Mouse (Mus musculus) embryonic facial prominence, embryonic 13.5 days (tissue): ENCODE measurements at regions not wholly inside any gene's neighbourhood (a gene's known extent, or its start where the extent isn't known, plus 50 kb on each side); places are given as distances from the start of the nearest gene placed in this dataset.

Source experiments
- ATAC-seq: fragments of 200-750 bp; cut with Nextera tagmentation; 2 replicates; pipeline ENCODE4 v1.8.0; 2017; ENCODE audit warnings: low read depth; ENCODE audit not compliant: insufficient number of reproducible peaks, insufficient read depth, low FRiP score, low TSS enrichment
- H3K27ac ChIP-seq: fragments of 300-500 bp; sonication (generic); 2 replicates; pipeline ENCODE4 v1.5.1; 2015; ENCODE audit warnings: moderate library complexity, mild to moderate bottlenecking, inconsistent platforms
- H3K27me3 ChIP-seq: fragments of 300-500 bp; sonication (generic); 2 replicates; pipeline ENCODE4 v1.6.1; 2015; ENCODE audit warnings: mild to moderate bottlenecking, inconsistent platforms
- H3K36me3 ChIP-seq: fragments of 300-500 bp; sonication (generic); 2 replicates; pipeline ENCODE4 v1.6.1; 2015; ENCODE audit warnings: mild to moderate bottlenecking, inconsistent platforms
- H3K4me1 ChIP-seq: fragments of 300-500 bp; sonication (generic); 2 replicates; pipeline ENCODE4 v1.6.1; 2015; ENCODE audit warnings: inconsistent platforms
- H3K4me2 ChIP-seq: fragments of 300-500 bp; sonication (generic); 2 replicates; pipeline ENCODE4 v1.6.1; 2015; ENCODE audit warnings: moderate library complexity, mild to moderate bottlenecking, inconsistent platforms
- H3K4me3 ChIP-seq: fragments of 300-500 bp; sonication (generic); 2 replicates; pipeline ENCODE4 v1.5.1; 2015; ENCODE audit warnings: mild to moderate bottlenecking, inconsistent platforms
- H3K9ac ChIP-seq: fragments of 300-500 bp; sonication (generic); 2 replicates; pipeline ENCODE4 v1.6.1; 2015; ENCODE audit warnings: mild to moderate bottlenecking, inconsistent platforms
- H3K9me3 ChIP-seq: fragments of 300-500 bp; sonication (generic); 2 replicates; pipeline ENCODE4 v1.6.1; 2016; ENCODE audit warnings: inconsistent platforms
- WGBS: fragments of 180-500 bp; shearing (Covaris S2); methylation state at CpG from one replicate; pipeline ENCODE4 v1.1.7; 2015; ENCODE audit warnings: mixed read lengths; 5-methylcytosine and 5-hydroxymethylcytosine counted together

GRCm38 (mm10) chr12:107539683-107540082 is 51.3 kb downstream of the 3110018I06Rik start:
- Histone ChIP-seq H3K4me3 (no peak overlapping the region), H3K27me3 (no peaks in the 10 kb centered on the region), H3K36me3 (no peaks in the 10 kb centered on the region), H3K4me1 (peaks cover 7% of the 10 kb centered on the region), H3K9ac (no peak overlapping the region), H3K4me2 (no peak overlapping the region), H3K27ac (no peak overlapping the region), H3K9me3 (no peaks in the 10 kb centered on the region)
- WGBS: 83% methylated on average over 3 of the region's 3 CpGs
- ATAC-seq: no peak

DNA sequence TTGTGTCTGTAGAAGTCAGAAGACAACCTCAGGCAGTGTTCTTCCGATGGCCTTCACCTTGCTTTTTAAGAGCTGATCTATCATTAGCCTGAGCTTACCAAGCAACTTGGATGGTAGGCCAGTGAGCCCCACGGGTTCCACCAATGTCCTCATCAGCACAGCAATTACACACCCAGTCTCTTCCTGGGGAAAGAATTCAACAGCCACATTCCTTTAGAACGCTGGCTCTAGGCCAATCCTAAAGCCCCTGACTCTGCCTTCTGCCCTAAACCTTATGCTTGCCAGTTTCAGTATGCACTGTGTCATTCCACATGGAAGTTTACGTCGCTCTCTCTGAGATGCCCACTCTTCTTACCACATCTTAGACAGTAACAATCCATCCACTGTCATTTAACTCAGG is 52.8 kb downstream of the 3110018I06Rik start:
- no peak for ATAC-seq
- Histone ChIP-seq H3K27ac (no peak overlapping the region), H3K36me3 (no peaks in the 10 kb centered on the region), H3K4me3 (no peak overlapping the region), H3K4me1 (peaks cover 7% of the 10 kb centered on the region), H3K9ac (no peak overlapping the region), H3K27me3 (no peaks in the 10 kb centered on the region), H3K9me3 (no peaks in the 10 kb centered on the region), H3K4me2 (no peak overlapping the region)
- WGBS: 43% methylated on average over 5 of the region's 5 CpGs

- no peak overlapping the region for H3K9ac ChIP-seq
- H3K4me3 ChIP-seq: no peak overlapping the region
- no peaks in the 10 kb centered on the region for H3K9me3 ChIP-seq
- no peaks in the 10 kb centered on the region for H3K36me3 ChIP-seq
- no peaks in the 10 kb centered on the region for H3K27me3 ChIP-seq
- peaks cover 16% of the 10 kb centered on the region; the same call in 1 of the 2 replicates for H3K4me1 ChIP-seq
- ATAC-seq: no peak
- no peak overlapping the region for H3K4me2 ChIP-seq
- H3K27ac ChIP-seq: no peak overlapping the region
- WGBS: 66% methylated on average over 5 of the region's 5 CpGs
These were observed 58.9 kb downstream of the 3110018I06Rik start for GRCm38 (mm10) chr12:107547194-107547885.

DNA sequence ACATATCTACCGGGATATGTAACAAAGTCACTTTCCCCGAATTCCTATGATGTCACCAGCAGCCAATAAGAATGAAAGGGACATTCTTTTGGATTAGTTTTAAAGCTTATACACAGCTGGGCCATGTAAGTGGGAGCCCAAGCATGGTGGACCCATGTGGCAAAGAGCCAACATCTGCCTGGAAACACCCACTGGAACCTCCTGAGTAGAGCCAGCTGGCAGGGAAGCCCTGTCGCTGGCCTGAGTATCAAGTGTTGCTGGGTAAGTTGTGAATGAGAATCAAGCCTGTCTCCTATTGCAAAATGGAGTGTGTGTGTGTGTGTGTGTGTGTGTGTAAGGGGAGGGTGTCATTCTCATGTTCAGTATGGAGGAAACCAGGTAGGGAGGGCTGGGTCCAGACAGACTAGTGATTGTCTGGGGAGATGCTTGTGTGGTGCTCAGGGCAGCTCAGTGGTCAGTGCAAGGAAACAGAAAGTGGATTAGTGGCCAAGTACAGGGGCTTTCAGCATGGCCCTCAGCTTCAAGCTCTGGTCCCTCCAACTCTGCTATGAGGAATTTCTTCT is 59.5 kb downstream of the 3110018I06Rik start:
- WGBS: 53% methylated on average over 3 of the region's 3 CpGs
- no peaks in the 10 kb centered on the region for H3K27me3 ChIP-seq
- no peak overlapping the region for H3K9ac ChIP-seq
- H3K4me3 ChIP-seq: no peak overlapping the region
- ATAC-seq: no peak
- H3K4me2 ChIP-seq: no peak overlapping the region
- H3K27ac ChIP-seq: no peak overlapping the region
- H3K9me3 ChIP-seq: no peaks in the 10 kb centered on the region
- no peaks in the 10 kb centered on the region for H3K36me3 ChIP-seq
- H3K4me1 ChIP-seq: peaks cover 16% of the 10 kb centered on the region; the same call in 1 of the 2 replicates

DNA sequence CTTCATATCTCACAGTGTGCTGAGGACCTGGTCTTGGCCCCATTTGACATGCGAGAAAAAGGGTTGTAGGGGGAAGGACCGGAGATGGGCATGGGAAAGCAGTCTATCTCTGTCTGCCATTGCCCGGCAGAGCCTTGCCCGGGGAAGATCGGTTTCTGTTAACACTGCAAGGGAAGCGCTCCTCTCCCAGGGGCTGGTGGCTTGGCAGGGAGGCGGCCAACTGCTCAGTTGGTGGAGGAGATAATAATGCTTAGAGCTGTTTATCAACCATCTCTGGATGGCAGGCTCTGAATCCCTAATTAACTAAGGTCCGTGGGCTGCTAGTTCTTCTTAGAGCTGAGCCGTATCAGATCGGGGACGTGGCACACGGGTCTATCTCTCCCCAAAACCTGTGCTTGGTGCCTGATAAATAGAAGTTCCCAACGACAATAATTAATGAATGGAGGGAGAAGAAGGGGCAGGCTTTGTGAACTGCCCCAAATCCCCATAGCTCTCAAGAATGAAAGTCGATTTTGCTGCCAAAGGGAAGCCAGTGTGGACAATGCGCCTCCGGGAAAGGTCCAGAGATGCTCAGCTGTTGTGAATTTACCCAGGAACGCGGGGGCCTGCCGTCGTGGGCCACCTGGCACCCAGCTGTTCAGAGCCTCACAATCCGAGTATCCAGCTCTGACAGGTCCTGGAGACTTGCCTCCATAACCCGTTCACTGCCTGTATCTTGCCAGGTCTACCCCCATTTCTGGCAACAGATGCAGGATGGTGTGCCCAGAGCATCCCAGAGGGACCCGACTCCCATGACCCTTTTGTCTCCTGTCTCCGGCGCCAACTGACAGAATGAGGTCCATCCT is 61.2 kb downstream of the 3110018I06Rik start:
- 69% methylated on average over 25 of the region's 25 CpGs for WGBS
- Histone ChIP-seq H3K4me2 (no peak overlapping the region), H3K36me3 (no peaks in the 10 kb centered on the region), H3K9me3 (no peaks in the 10 kb centered on the region), H3K4me1 (peaks cover 16% of the 10 kb centered on the region; the same call in 1 of the 2 replicates), H3K4me3 (no peak overlapping the region), H3K27ac (no peak overlapping the region), H3K9ac (no peak overlapping the region), H3K27me3 (no peaks in the 10 kb centered on the region)
- ATAC-seq: no peak

- H3K4me1 ChIP-seq: no peaks in the 10 kb centered on the region
- no peak for ATAC-seq
- H3K9ac ChIP-seq: no peak overlapping the region
- H3K27me3 ChIP-seq: no peaks in the 10 kb centered on the region
- H3K27ac ChIP-seq: no peak overlapping the region
- H3K4me3 ChIP-seq: no peak overlapping the region
- H3K36me3 ChIP-seq: no peaks in the 10 kb centered on the region
- H3K9me3 ChIP-seq: no peaks in the 10 kb centered on the region
- H3K4me2 ChIP-seq: no peak overlapping the region
- 93% methylated on average over 4 of the region's 4 CpGs for WGBS
These were observed 70.8 kb downstream of the 3110018I06Rik start for GRCm38 (mm10) chr12:107559191-107559590.

- Histone ChIP-seq H3K36me3 (no peaks in the 10 kb centered on the region), H3K4me2 (no peak overlapping the region), H3K27me3 (no peaks in the 10 kb centered on the region), H3K4me3 (no peak overlapping the region), H3K4me1 (no peaks in the 10 kb centered on the region), H3K27ac (no peak overlapping the region), H3K9me3 (no peaks in the 10 kb centered on the region), H3K9ac (no peak overlapping the region)
- ATAC-seq: no peak
These were observed 71.7 kb downstream of the 3110018I06Rik start for GRCm38 (mm10) chr12:107560100-107560499.

DNA sequence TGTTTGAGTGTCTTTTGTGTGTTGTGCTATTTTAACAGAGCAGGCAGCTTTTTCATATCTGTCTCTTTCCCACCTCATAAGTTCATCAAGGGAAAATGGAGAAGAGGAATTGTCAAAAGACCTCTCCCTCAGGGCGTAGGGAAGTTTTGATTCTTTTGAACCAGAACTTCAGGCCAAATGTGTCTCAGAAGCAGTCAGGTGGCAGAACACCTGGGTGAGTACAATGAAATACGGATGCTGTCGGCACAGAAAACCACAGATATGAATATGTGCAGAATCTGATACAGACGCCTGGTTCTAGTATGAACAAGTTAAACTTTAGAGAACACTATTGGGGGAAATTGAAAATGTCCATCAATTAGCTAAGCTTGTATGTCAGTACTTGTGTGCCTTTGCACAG is 84.2 kb downstream of the 3110018I06Rik start:
- WGBS: 81% methylated on average over 4 of the region's 4 CpGs
- H3K27ac ChIP-seq: no peak overlapping the region
- H3K27me3 ChIP-seq: no peaks in the 10 kb centered on the region
- H3K9ac ChIP-seq: no peak overlapping the region
- H3K4me1 ChIP-seq: no peaks in the 10 kb centered on the region
- ATAC-seq: no peak
- H3K9me3 ChIP-seq: no peaks in the 10 kb centered on the region
- no peak overlapping the region for H3K4me2 ChIP-seq
- no peaks in the 10 kb centered on the region for H3K36me3 ChIP-seq
- no peak overlapping the region for H3K4me3 ChIP-seq

DNA sequence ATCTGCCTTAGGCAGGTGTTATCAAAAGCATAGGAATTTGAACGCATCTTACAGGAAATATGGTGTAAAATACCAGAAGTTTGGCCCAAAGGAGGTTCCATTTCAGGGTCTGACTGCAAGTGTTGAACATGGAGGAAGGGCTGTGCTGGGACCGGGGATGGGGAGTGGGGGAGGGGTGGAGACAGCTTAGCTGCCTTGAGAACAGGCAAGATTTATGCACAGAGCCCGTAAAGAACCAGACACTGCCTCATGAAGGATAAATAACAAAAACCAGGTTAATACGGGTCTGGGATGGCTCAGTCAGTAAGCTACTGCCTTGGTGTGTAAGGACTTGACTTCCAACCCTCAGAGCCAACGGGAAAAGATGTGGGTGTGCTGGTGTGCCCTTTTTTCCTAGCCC is 91.1 kb downstream of the 3110018I06Rik start:
- Histone ChIP-seq H3K9ac (no peak overlapping the region), H3K27ac (no peak overlapping the region), H3K4me2 (no peak overlapping the region), H3K27me3 (no peaks in the 10 kb centered on the region), H3K9me3 (0 out of 2 replicates have a peak, but pooled peaks cover 2% of the 10 kb centered on the region), H3K36me3 (no peaks in the 10 kb centered on the region), H3K4me3 (no peak overlapping the region), H3K4me1 (peaks cover 8% of the 10 kb centered on the region; the same call in 1 of the 2 replicates)
- 63% methylated on average over 5 of the region's 5 CpGs for WGBS
- no peak for ATAC-seq

- H3K9me3 ChIP-seq: 0 out of 2 replicates have a peak, but pooled peaks cover 2% of the 10 kb centered on the region
- no peak overlapping the region for H3K9ac ChIP-seq
- no peak overlapping the region for H3K27ac ChIP-seq
- H3K4me2 ChIP-seq: no peak overlapping the region
- 12% methylated on average over 11 of the region's 11 CpGs for WGBS
- H3K4me3 ChIP-seq: no peak overlapping the region
- ATAC-seq: no peak
- H3K27me3 ChIP-seq: no peaks in the 10 kb centered on the region
- no peaks in the 10 kb centered on the region for H3K36me3 ChIP-seq
- peaks cover 8% of the 10 kb centered on the region; the same call in 1 of the 2 replicates for H3K4me1 ChIP-seq
These were observed 94.8 kb downstream of the 3110018I06Rik start for GRCm38 (mm10) chr12:107583151-107583720.

DNA sequence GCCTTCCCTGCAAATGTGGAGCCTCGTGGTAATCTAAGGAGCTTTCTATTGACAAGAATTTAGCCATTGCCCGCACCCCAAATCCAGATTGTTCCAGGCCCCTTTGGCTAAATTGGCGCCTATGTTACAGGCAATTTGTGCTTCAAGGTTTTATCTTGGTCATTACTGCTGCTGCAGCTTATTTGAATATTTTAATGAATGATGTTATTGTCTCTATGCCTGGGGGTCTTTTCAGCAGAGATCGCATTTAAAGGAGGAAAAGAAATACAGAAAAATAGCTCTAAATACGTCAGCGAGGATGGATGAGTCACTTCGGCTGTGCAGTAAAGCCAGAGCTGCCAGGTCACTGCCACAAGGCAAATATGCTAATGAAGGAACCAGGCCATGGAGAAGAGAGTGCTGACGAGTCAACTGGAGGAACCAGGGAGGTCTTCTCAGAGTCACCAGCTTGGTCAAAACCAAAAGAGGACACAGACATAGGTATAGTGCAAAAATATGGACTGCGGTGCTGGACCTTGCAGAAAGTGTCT is 97.3 kb downstream of the 3110018I06Rik start:
- Histone ChIP-seq H3K27me3 (no peaks in the 10 kb centered on the region), H3K4me2 (no peak overlapping the region), H3K9ac (no peak overlapping the region), H3K9me3 (0 out of 2 replicates have a peak, but pooled peaks cover 2% of the 10 kb centered on the region), H3K27ac (no peak overlapping the region), H3K4me3 (no peak overlapping the region), H3K36me3 (no peaks in the 10 kb centered on the region), H3K4me1 (peaks cover 8% of the 10 kb centered on the region; the same call in 1 of the 2 replicates)
- 60% methylated on average over 9 of the region's 9 CpGs for WGBS
- no peak for ATAC-seq
